Mouse (Mus musculus): ENCODE data around the gene Gm3138. TPM values are rescaled to one million over a fixed set of nuclear protein-coding genes. Genes with fewer than 3 reads are reported as not detected.
"Not testable (repeated sequence)": the region's sequence is repeated elsewhere in the genome, so short reads cannot be mapped to it uniquely, and the experiment has no call there.

Gene Gm3138
- total RNA-seq (2021) = not detected

DNA sequence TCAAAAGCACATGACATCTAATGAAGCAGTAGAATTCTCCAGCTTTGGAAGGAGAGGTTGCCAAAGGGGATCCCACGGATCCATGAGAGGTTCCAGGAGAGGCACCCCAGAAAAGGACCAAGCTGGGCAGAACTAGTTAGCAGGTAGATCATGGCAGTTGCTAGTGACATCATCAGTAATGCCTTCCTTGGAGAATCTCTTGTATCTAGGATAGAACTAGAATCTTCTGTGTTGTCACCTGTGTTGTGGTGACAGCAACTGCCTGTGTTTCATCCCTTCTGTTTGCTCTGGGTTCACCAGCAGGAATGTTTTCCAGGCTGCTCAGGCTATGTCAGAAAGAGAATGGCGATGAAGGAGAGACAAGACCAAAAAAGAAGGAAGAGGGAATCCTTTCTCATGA lies at the start of gene Gm3138:
Gene Gm3138 (plus strand): TSS at position 301 of the 400 bp plus-strand sequence.
- intact Hi-C loops (cut with DNase I); DNase-seq (ENCODE audit: extremely low spot score in 1 of 2, low spot score in 2 of 2): not testable (repeated sequence)

DNA sequence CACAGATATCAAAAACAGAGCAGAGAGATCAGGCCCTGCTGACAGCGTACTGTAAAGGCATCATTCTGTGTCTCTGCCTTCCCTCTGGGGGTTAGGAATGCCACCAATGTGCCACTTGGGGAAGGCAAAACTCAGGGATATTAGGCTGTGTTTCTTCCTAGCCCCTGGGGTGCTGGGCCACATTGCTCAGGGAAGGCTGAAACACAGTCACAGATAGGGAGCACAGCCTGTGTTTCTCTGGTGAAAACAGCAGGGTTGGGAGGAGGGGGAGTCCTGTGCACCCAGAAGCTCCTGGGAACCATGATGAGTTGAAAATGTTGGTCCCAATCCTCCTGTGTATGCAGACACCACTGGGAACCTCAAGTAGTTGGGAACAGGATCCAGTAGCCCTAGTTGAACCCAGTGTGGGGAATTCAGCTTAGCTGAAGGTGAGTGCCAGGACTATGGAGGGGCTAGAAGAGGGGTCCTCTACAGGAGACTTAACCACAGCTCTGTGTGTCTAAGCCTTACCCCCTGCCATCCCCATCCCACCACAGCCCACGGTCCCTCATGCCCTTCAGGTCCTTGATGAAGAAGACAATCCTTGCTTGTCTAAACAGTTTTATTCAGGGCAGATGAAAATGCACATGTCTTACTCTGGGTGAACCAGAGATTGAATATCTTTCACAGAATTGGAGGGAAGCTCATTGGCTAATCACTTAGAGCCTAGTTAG lies 20.0 kb downstream of the Gm3138 start:
- DNase-seq (ENCODE audit: extremely low spot score in 1 of 2, low spot score in 2 of 2); intact Hi-C loops (cut with DNase I): not testable (repeated sequence)

DNA sequence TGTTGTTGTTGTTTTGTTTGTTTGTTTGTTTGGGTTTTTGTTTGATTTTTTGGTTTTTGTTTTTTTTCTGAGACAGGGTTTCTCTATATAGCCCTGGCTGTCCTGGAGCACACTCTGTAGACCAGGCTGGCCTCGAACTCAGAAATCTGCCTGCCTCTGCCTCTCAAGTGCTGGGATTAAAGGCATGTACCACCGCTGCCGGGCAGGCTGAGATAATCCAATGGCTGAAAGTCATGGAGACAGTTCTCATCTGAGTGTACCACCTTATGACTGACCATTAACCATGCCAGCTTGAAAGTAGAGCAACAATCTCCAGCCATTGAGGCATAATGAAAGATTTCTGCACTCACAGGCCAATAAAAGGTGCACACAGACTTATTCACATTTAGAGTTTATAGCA lies 30.4 kb downstream of the Gm3138 start:
- intact Hi-C loops (cut with DNase I) = not testable (repeated sequence)

More for the DNA sequence above, 30.4 kb downstream of the Gm3138 start:
- not testable (repeated sequence) for DNase-seq (ENCODE audit: extremely low spot score in 1 of 2, low spot score in 2 of 2)

Other genes starting within 250 kb of the Gm3138 start
- 10 to 100 TPM in 1 of 2 experiments, 1 to 10 TPM in 1; 8.0 to 11.2 TPM for gene Gm5796, start 225.7 kb upstream of the Gm3138 start, total RNA-seq (2021)
- under 1 TPM; 0.28 to 0.47 TPM for gene Gm3115, start 165.5 kb upstream of the Gm3138 start, total RNA-seq (2021)
- gene Gm8108, start 139.1 kb upstream of the Gm3138 start, total RNA-seq (2021) = 10 to 100 TPM in 1 of 2 experiments, 1 to 10 TPM in 1; 9.7 to 11.1 TPM
- not detected for gene Gm3127, start 84.6 kb upstream of the Gm3138 start, total RNA-seq (2021)
- gene Gm2974, start 67.1 kb upstream of the Gm3138 start, total RNA-seq (2021) = 1 to 10 TPM; 4.0 to 4.2 TPM
- gene Gm3149, start 67.7 kb downstream of the Gm3138 start, total RNA-seq (2021) = not detected
- 1 to 10 TPM; 3.1 to 3.4 TPM for gene 2610042L04Rik, start 85.1 kb downstream of the Gm3138 start, total RNA-seq (2021)
- not detected for gene Gm3159, start 147.9 kb downstream of the Gm3138 start, total RNA-seq (2021)
- 1 to 10 TPM; 1.4 to 1.8 TPM for gene Gm3164, start 165.8 kb downstream of the Gm3138 start, total RNA-seq (2021)
- gene Gm3173, start 181.4 kb downstream of the Gm3138 start, total RNA-seq (2021) = 1 to 10 TPM in 1 of 2 experiments, not detected in 1; 2.0 TPM
- not detected for gene Gm3182, start 232.1 kb downstream of the Gm3138 start, total RNA-seq (2021)

Measured in left cerebral cortex, postnatal 10 days (tissue).